Mouse (Mus musculus): ENCODE results near the gene Hepacam.
A peak's percentile ranks its signal among the peaks of the same experiment; 100 is the strongest.

Gene Hepacam

DNA sequence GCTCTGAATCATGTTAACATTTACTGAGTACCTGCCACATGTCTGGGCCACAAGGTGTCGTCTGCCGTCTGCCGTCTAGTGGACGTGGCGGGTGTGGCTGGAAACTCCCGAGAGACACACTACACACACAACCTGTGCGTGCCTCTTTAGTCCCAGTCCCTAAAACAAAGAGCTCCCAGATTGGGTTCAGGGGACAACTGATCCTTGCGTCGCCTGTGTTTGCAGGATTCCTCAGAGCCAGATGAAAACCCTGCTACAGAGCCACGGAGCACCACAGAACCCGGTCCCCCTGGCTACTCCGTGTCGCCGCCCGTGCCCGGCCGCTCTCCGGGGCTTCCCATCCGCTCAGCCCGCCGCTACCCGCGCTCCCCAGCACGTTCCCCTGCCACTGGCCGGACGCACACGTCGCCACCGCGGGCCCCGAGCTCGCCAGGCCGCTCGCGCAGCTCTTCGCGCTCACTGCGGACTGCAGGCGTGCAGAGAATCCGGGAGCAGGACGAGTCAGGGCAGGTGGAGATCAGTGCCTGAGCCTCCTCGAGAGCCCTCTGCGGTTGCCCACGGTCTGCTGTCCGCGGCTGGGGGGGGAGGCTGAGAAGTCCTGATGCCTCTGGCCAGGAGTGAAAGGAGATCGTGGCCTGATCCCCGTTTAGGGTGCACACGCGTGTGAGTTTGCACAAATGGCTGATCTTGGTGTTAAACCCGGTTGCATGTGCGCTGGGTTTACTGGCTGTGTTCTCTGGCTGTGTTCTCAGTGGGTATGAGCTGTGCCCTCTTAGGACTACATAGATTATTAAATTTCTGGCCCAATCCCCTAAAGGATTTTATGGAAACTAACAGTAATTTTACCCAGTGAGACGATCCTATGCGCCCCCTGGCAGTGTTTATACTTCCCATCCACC is 17.4 kb downstream of the Hepacam start:
- DNase-seq (ENCODE audit: low read depth, low spot score), result peak; percentile 38

DNA sequence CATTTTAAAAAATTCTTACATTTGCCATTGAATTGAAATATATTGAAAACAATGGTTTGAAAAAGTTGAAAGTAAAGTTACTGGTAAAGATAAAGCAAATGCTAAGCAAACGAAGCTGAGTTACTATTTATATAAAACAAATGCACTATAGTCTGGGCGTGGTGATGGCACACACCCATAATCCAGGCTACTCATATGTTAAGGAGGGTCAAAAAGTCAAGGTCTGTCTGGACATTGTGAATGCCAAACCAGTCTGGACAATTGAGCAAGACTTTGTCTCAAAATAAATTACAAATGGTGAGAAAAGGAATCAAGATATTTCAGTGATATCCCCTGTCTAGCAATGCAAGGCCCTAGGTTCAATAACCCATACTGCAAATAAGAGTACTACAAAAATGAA is 23.7 kb downstream of the Hepacam start:
- DNase-seq (ENCODE audit: low read depth, low spot score), result no peak

DNA sequence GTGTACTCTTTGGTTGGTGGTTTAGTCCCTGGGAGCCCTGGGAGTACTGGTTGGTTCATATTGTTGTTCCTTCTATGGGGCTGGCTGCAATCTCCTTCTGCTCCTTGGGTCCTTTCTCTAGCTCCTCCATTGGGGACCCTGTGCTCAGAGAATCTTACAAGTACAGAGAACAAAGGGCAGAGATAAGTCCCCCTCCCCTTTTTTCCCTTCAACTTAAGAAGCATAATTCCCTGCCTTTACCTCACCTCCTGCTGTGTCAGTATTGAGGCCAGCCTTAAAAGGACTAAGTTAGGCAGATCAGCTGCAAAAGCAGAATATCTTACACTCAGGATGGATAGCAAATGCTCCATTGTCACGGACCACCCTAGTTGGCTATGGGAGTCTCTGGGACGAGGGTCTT is 24.9 kb downstream of the Hepacam start:
- DNase-seq (ENCODE audit: low read depth, low spot score), result no peak

DNA sequence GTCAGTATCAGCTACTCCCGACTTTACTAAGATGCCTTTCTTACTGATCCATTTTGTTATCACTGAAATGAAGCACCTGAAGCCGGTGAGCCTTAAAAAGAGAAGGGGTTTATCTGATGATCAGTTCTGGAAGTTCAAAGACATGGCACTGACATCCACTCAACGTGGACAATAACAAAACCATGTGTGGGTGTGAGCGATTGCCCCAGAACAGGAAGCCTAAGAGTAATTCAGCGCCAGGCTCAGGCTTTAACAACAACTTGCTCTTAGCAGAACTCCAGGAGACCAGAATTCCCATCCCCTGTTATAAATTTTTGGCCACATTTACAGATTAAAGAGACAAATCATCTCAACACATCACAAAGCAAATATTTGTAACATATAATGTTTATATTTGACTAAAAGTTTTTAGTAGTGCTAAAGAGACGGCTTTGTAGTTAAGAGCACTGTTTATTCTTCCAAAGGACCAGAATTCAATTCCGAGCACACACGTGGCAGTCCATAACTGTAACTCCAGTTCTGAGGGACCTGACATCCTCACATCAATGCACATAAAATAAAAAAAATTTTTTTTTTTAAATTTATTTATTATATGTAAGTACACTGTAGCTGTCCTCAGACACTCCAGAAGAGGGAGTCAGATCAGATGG is 26.5 kb downstream of the Hepacam start:
- no peak for DNase-seq (ENCODE audit: low read depth, low spot score)

DNA sequence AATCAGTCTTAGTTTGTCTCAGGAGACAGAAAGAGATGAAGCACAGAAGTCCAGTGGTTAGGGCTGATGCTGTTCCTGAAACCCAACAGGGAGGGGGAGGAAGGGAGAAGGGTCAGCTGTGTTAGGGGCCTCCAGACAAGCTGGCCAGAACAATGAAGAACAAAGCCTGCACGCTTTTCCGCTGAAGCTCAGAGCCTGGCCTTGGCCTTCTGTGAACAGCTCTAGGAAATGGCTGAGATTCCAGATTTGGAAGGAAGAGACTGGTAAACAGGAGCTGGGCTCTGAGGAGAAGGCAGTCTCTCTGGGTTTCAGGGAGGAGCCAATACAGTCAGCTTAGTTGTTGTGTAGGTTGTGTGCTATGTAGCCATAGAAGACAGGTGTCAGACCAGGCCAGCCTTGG is 33.4 kb downstream of the Hepacam start:
- DNase-seq (ENCODE audit: low read depth, low spot score), result no peak

DNA sequence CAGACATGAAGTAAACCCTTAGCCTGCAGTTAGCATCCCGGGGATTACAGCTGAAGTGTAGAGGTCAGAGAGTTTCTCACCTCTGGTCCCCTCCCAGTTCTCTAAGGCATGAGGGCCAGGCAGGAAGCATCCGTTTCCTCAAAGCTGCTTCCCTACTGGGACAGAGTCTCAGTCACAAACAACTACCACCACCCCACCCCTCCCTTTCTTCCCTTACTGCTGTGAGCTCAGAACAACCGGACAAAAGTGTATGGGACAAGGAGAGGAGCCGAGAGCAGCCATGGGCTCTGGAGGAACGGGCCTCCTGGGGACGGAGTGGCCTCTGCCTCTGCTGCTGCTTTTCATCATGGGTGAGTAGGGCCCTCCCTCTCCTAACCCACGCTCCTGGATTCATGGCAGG is 34.7 kb downstream of the Hepacam start, which contains the start of gene Robo4:
Gene Robo4 (plus strand): TSS at position 96 of the 400 bp plus-strand sequence.
- DNase-seq (ENCODE audit: low read depth, low spot score), result no peak

GRCm38 (mm10) chr9:37402501-37402900 is 35.4 kb downstream of the Hepacam start:
- DNase-seq (ENCODE audit: low read depth, low spot score), result no peak

- DNase-seq (ENCODE audit: low read depth, low spot score), result no peak
Observed at GRCm38 (mm10) chr9:37403011-37403410, 35.9 kb downstream of the Hepacam start.

DNA sequence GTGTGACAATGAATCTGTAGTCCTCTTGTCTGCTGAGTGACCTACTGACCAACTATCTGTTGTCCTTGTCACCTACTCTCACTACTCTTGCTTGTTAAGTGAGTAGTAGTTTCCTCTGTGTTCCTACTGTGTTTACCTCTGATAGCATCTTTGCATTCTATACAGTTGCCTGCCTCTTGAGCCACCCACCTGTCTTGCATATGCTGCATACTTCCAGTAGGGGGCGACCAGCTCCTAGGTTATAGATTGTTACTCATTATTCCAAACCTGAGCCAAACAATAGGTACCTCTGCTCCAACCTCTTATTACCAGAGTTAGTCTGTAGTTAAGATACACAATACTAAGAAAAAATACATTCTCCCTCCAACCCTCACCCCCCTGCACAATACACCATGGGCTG is 39.2 kb downstream of the Hepacam start:
- no peak for DNase-seq (ENCODE audit: low read depth, low spot score)

- DNase-seq (ENCODE audit: low read depth, low spot score), result no peak
Observed at GRCm38 (mm10) chr9:37407850-37408502, 40.8 kb downstream of the Hepacam start.

DNA sequence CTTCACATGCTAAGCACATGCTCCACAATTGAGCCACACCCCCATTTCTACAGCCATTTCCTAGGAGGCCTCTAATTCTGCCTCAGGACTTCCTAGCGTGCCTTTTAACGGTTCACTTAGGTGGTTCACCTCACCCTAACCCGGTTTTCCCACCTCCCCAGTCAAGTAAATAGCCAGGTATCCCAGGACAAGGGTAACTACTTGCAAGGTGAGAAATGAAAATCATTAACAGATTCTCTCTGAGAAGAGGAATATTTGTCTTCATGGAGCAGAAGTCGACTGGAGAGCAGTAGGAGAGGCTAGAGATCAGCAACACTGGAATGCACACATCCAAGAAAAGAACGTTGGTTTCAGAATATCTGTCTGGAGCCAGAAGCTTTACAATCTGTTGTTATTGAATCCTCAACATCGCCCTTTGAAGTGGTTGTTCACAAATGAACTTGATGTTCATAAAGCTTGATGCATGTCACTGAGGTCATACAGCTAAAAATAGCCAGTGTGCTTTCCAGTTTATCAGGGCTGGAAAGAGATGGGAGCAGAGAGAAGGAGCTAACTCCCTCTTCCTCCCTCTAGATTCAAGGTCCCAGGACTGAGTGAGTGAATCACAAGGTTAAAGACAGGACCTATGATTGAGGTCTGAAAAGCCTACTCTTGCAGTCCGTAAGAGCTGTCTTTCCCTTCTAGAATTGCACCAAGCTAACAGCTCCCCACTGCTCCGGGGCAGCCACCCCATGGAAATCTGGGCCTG is 42.7 kb downstream of the Hepacam start:
- DNase-seq (ENCODE audit: low read depth, low spot score), result no peak

DNA sequence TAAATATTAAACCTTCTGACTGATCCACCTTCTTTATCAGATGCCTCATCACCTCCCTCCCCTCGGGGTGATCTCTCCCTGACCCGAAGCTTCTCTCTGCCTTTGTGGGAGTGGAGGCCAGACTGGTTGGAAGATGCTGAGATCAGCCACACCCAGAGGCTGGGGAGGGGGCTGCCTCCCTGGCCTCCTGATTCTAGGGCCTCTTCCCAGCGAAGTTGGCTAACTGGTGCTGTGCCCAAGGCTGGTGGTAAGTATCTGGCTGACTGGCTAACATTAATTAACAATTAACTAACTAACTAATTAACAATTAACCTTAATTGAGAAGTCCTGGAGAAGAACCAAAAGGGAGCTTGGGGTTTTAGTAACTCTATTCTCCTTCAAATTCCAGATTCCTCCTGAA is 45.8 kb downstream of the Hepacam start:
- DNase-seq (ENCODE audit: low read depth, low spot score), result no peak

DNA sequence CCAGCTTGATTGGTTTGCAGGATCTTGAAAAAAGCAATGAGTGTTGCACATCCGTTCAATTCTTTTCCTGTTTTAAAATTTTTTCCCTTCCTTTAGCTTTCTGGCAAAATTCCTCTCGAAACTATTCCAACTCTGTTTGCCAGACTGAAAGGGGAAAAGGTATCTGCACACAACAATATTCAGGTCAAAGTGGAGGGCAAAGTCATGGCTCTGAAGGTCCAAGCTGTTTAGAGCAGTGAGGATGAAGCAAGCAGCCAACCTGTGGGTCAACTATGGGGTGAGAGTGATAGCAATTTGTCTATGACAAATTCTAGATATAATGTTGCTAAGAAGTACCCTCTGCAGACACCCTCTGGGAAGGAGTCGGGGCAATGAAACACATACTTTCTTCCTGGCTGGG is 47.5 kb downstream of the Hepacam start:
- DNase-seq (ENCODE audit: low read depth, low spot score), result no peak

DNA sequence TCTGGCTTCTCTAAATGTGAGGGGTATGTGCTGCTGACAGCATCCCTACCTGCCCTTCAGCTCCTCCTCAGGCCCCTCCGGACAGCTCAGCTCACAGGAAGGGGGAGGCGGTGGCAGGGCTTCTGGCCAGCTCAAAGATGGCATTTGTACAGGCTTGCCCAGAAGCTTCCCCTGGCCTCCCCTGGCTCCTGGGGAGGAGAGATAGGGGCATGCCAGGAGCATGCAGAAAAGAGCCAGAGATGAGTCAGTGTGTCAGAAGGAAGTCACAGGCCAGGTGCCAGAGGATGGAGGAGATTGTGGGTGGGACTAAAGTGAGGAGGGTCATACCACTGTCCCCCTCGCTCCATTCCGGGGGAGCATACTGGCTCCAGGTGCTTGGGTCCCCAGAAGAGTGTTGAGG is 51.6 kb downstream of the Hepacam start:
- DNase-seq (ENCODE audit: low read depth, low spot score), result no peak

GRCm38 (mm10) chr9:37420676-37421075 is 53.5 kb downstream of the Hepacam start:
- DNase-seq (ENCODE audit: low read depth, low spot score), result peak; percentile 91

- no peak for DNase-seq (ENCODE audit: low read depth, low spot score)
Observed at GRCm38 (mm10) chr9:37421239-37421638, 54.1 kb downstream of the Hepacam start.

GRCm38 (mm10) chr9:37429326-37429725 is 62.2 kb downstream of the Hepacam start:
- DNase-seq (ENCODE audit: low read depth, low spot score), result no peak

DNA sequence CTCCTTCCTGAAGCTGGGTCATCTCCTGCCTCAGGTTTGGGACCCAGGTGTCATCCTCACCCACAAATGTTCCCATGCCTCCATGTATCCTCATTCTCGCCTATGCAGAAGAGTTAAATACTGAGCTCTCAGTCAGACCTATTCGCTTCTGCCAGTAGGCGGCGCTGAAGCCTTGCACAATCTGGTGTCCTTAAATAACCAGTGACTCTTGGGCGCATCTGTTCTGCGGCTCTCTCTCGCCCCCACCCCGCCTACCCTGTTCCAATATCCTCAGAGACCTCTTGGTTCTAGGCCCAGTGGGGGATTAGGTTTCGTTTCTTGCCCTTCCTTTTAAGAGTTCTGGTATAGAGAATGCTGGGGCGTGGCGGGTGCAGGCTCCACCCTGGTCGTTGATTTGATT is 63.4 kb downstream of the Hepacam start:
- DNase-seq (ENCODE audit: low read depth, low spot score), result peak; percentile 92

GRCm38 (mm10) chr9:37432026-37432666 is 65.0 kb downstream of the Hepacam start:
- no peak for DNase-seq (ENCODE audit: low read depth, low spot score)

DNA sequence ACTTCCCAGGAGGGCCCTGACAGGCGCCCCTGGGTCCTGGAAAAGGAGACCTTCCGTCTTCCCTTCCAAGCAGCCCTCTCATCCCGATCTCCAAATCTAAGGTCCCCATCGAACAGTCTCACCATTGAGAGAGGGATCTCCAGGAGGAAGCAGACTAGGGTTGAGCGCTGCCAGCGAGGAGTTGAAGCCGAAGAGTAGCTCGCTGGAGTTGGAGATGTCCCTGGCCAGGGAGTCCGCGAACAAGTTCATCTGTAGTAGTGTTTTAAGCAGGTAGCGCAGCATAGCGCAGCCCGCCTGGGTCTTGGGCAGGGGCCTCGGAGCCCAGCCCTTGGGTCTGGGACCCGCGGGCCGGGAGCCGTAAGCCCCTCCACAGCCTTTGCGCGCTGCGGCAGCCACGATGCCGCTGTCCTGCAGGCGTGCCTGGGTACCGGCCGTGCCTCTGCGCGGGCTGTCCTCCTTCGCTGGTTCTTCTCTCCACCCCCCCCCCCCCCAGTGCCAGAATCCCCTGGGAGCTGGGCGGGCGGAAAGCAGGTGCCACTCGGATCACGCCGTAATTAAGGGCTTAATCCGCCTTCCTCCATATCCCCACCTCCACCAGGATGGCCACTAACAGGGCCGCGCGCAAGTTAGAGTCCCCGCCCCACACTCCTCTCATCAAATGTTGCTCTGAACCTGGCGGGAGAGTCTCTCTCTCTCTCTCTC is 65.7 kb downstream of the Hepacam start, which contains the start of gene Robo3:
Gene Robo3 (minus strand): TSS at position 527 of the 702 bp plus-strand sequence.
- no peak for DNase-seq (ENCODE audit: low read depth, low spot score)
